In genomic region chr7:89365135-89365880, GRCm38 (mm10) we compare ENCODE assay signal across 13 mouse cellular contexts. TPM values are rescaled to one million over a fixed set of nuclear protein-coding genes. Genes with fewer than 3 reads are reported as not detected.
DNase-seq lines count a peak whose midpoint lies in the region; ATAC-seq and TF ChIP-seq lines count a peak whose summit lies in the region.
"Had no signal": no experiment of that assay in that cellular context is flagged by ENCODE, and none has a peak within 500 bp of the region (broad histone marks: within the 10 kb centered on the region; RNA-seq: fewer than 3 reads in every experiment).

No protein-coding gene starts in this region.

- WGBS in hindbrain, embryonic 12.5 days: 64% methylated on average over 10 of the region's 10 CpGs
- WGBS in hindbrain, embryonic 13.5 days: 57% methylated on average over 10 of the region's 10 CpGs
- WGBS in midbrain, embryonic 14.5 days: 37% methylated on average over 10 of the region's 10 CpGs
- WGBS in midbrain, embryonic 10.5 days: 68% methylated on average over 10 of the region's 10 CpGs
- 49% methylated on average over 10 of the region's 10 CpGs for WGBS in hindbrain, embryonic 14.5 days
- 36% methylated on average over 10 of the region's 10 CpGs for WGBS in stomach, postnatal 0 days

- TF ChIP-seq CTCF in stomach, postnatal 0 days (IDR thresholded peaks at IDR 0.05; ENCODE audit: low read depth): no peak

- H3K9me3 ChIP-seq in hindbrain, embryonic 12.5 days (replicated peaks): no peaks in the 10 kb centered on the region
- H3K9me3 ChIP-seq in hindbrain, embryonic 13.5 days: no peaks in the 10 kb centered on the region
- H3K9me3 ChIP-seq in midbrain, embryonic 14.5 days (ENCODE audit: control insufficient read depth, low read length): no peaks in the 10 kb centered on the region
- H3K9me3 ChIP-seq in midbrain, embryonic 10.5 days (replicated peaks): no peaks in the 10 kb centered on the region
- H3K9me3 ChIP-seq in hindbrain, embryonic 14.5 days (ENCODE audit: control insufficient read depth, low read length): no peaks in the 10 kb centered on the region
- H3K9me3 ChIP-seq in stomach, postnatal 0 days (ENCODE audit: control insufficient read depth, low read length): no peaks in the 10 kb centered on the region
- H3K9me3 ChIP-seq: limb, embryonic 15.5 days; lung, embryonic 15.5 days had no signal

- H3K4me1 ChIP-seq in hindbrain, embryonic 12.5 days: no peaks in the 10 kb centered on the region
- H3K4me1 ChIP-seq in hindbrain, embryonic 13.5 days (replicated peaks): 0 out of 2 replicates have a peak, but pooled peaks cover 8% of the 10 kb centered on the region
- no peaks in the 10 kb centered on the region for H3K4me1 ChIP-seq in midbrain, embryonic 14.5 days (ENCODE audit: control insufficient read depth, insufficient read depth, low read length)
- peaks cover 16% of the 10 kb centered on the region for H3K4me1 ChIP-seq in midbrain, embryonic 10.5 days
- H3K4me1 ChIP-seq in hindbrain, embryonic 14.5 days (replicated peaks; ENCODE audit: control insufficient read depth, insufficient read depth, low read length): no peaks in the 10 kb centered on the region
- no peaks in the 10 kb centered on the region for H3K4me1 ChIP-seq in stomach, postnatal 0 days (replicated peaks; ENCODE audit: control insufficient read depth, insufficient read depth)
- H3K4me1 ChIP-seq: limb, embryonic 15.5 days had no signal

- H3K27ac ChIP-seq in hindbrain, embryonic 12.5 days: no peak overlapping the region
- H3K27ac ChIP-seq in hindbrain, embryonic 13.5 days: no peak overlapping the region
- H3K27ac ChIP-seq in midbrain, embryonic 14.5 days (replicated peaks; ENCODE audit: low read depth, low read length): no peak overlapping the region
- no peak overlapping the region for H3K27ac ChIP-seq in midbrain, embryonic 10.5 days (replicated peaks)
- no peak overlapping the region for H3K27ac ChIP-seq in hindbrain, embryonic 14.5 days
- H3K27ac ChIP-seq in stomach, postnatal 0 days (replicated peaks): no peak overlapping the region; the same call in 1 of the 2 replicates
- H3K27ac ChIP-seq: limb, embryonic 15.5 days; lung, embryonic 15.5 days had no signal

- ATAC-seq in hindbrain, embryonic 12.5 days (ENCODE audit: low FRiP score): peak; percentile 40; the same call in 1 of the 2 replicates
- no peak for ATAC-seq in hindbrain, embryonic 13.5 days (ENCODE audit: low FRiP score)
- no peak; the same call in 1 of the 2 replicates for ATAC-seq in midbrain, embryonic 14.5 days (ENCODE audit: low FRiP score, low TSS enrichment)
- no peak for ATAC-seq in hindbrain, embryonic 14.5 days (ENCODE audit: low FRiP score)
- ATAC-seq in stomach, postnatal 0 days (ENCODE audit: low FRiP score, low TSS enrichment): peak; percentile 35; the same call in 1 of the 2 replicates

- DNase-seq in midbrain, embryonic 14.5 days: peak; percentile 51
- no peak for DNase-seq in midbrain, embryonic 10.5 days (ENCODE audit: low spot score)
- DNase-seq in hindbrain, embryonic 14.5 days (ENCODE audit: low spot score): peak; percentile 42
- no peak for DNase-seq in stomach, postnatal 0 days (ENCODE audit: low spot score)
- no peak for DNase-seq in MN1 (ENCODE audit: low spot score)
- DNase-seq: heart, postnatal 36 days; kidney, adult 2 months; thymus, postnatal 25 days had no signal

- no peak overlapping the region for H3K9ac ChIP-seq in hindbrain, embryonic 12.5 days
- no peak overlapping the region for H3K9ac ChIP-seq in hindbrain, embryonic 13.5 days
- no peak overlapping the region for H3K9ac ChIP-seq in midbrain, embryonic 14.5 days (replicated peaks; ENCODE audit: low read length)
- no peak overlapping the region for H3K9ac ChIP-seq in hindbrain, embryonic 14.5 days
- H3K9ac ChIP-seq in stomach, postnatal 0 days (ENCODE audit: low read length): no peak overlapping the region
- H3K9ac ChIP-seq: limb, embryonic 15.5 days; lung, embryonic 15.5 days had no signal

- H3K4me3 ChIP-seq in hindbrain, embryonic 12.5 days: no peak overlapping the region
- no peak overlapping the region for H3K4me3 ChIP-seq in hindbrain, embryonic 13.5 days
- no peak overlapping the region for H3K4me3 ChIP-seq in midbrain, embryonic 14.5 days (replicated peaks; ENCODE audit: low read depth, low read length)
- H3K4me3 ChIP-seq in midbrain, embryonic 10.5 days: no peak overlapping the region
- no peak overlapping the region for H3K4me3 ChIP-seq in hindbrain, embryonic 14.5 days (replicated peaks; ENCODE audit: low read length)
- no peak overlapping the region for H3K4me3 ChIP-seq in stomach, postnatal 0 days (ENCODE audit: low read depth, low read length)
- H3K4me3 ChIP-seq: limb, embryonic 15.5 days; lung, embryonic 15.5 days; megakaryocyte, embryonic 14.5 days had no signal

- TF ChIP-seq EP300 in stomach, postnatal 0 days (optimal IDR thresholded peaks at IDR 0.05): no peak

- no peaks in the 10 kb centered on the region for H3K36me3 ChIP-seq in hindbrain, embryonic 12.5 days
- no peaks in the 10 kb centered on the region for H3K36me3 ChIP-seq in hindbrain, embryonic 13.5 days
- H3K36me3 ChIP-seq in midbrain, embryonic 14.5 days (ENCODE audit: control insufficient read depth, insufficient read depth, low read length): no peaks in the 10 kb centered on the region
- no peaks in the 10 kb centered on the region for H3K36me3 ChIP-seq in midbrain, embryonic 10.5 days
- H3K36me3 ChIP-seq in hindbrain, embryonic 14.5 days (replicated peaks; ENCODE audit: control insufficient read depth, insufficient read depth): no peaks in the 10 kb centered on the region
- no peaks in the 10 kb centered on the region for H3K36me3 ChIP-seq in stomach, postnatal 0 days (ENCODE audit: control insufficient read depth, insufficient read depth, low read length)
- H3K36me3 ChIP-seq: limb, embryonic 15.5 days; lung, embryonic 15.5 days had no signal

- H3K27me3 ChIP-seq in hindbrain, embryonic 12.5 days: no peaks in the 10 kb centered on the region
- H3K27me3 ChIP-seq in hindbrain, embryonic 13.5 days: peaks cover 2% of the 10 kb centered on the region; the same call in 1 of the 2 replicates
- H3K27me3 ChIP-seq in midbrain, embryonic 14.5 days (ENCODE audit: control insufficient read depth, insufficient read depth, low read length): peaks cover 25% of the 10 kb centered on the region; the same call in 1 of the 2 replicates
- H3K27me3 ChIP-seq in midbrain, embryonic 10.5 days (ENCODE audit: low read depth, poor library complexity, severe bottlenecking): peaks cover 72% of the 10 kb centered on the region
- peaks cover 5% of the 10 kb centered on the region; the same call in 1 of the 2 replicates for H3K27me3 ChIP-seq in hindbrain, embryonic 14.5 days (ENCODE audit: control insufficient read depth, insufficient read depth, low read length)
- H3K27me3 ChIP-seq in stomach, postnatal 0 days (ENCODE audit: control insufficient read depth, insufficient read depth, low read length): no peaks in the 10 kb centered on the region
- H3K27me3 ChIP-seq: limb, embryonic 15.5 days; lung, embryonic 15.5 days; megakaryocyte, embryonic 14.5 days had no signal

- no peak overlapping the region for H3K4me2 ChIP-seq in hindbrain, embryonic 12.5 days (replicated peaks)
- no peak overlapping the region for H3K4me2 ChIP-seq in hindbrain, embryonic 13.5 days
- no peak overlapping the region for H3K4me2 ChIP-seq in midbrain, embryonic 14.5 days (ENCODE audit: low read length)
- H3K4me2 ChIP-seq in hindbrain, embryonic 14.5 days (replicated peaks): 0 out of 2 replicates have a peak overlapping the region, but pooled peaks have one; percentile 17
- H3K4me2 ChIP-seq in stomach, postnatal 0 days (replicated peaks; ENCODE audit: low read depth): no peak overlapping the region
- H3K4me2 ChIP-seq: limb, embryonic 15.5 days; lung, embryonic 15.5 days had no signal

RNA-seq across cellular contexts. Expression of gene Tmem135, which starts 38.7 kb away (rescaled TPM):
- 21.9 and 22.8 TPM in 2 replicates for polyA plus RNA-seq in hindbrain, embryonic 12.5 days (2016; fragmentation: Nextera tagmentation; extraction: Ambion mirVana)
- polyA plus RNA-seq in hindbrain, embryonic 13.5 days (2015; fragmentation: Nextera tagmentation; extraction: Ambion mirVana): 20.3 and 24.5 TPM in 2 replicates
- polyA plus RNA-seq in midbrain, embryonic 14.5 days (2014; fragmentation: Nextera tagmentation; extraction: Ambion mirVana): 24.0 and 26.4 TPM in 2 replicates
- polyA plus RNA-seq in midbrain, embryonic 10.5 days (2016; fragmentation: Nextera tagmentation; extraction: Ambion mirVana): 14.4 and 16.3 TPM in 2 replicates
- polyA plus RNA-seq in hindbrain, embryonic 14.5 days (2014; fragmentation: Nextera tagmentation; extraction: Ambion mirVana): 30.9 and 32.7 TPM in 2 replicates
- 21.0 and 21.2 TPM in 2 replicates for polyA plus RNA-seq in stomach, postnatal 0 days (2015; fragmentation: Nextera tagmentation; extraction: Ambion mirVana)

RNA-seq across cellular contexts. Expression of gene Fzd4, which starts 38.8 kb away (rescaled TPM):
- 4.6 and 5.9 TPM in 2 replicates for polyA plus RNA-seq in hindbrain, embryonic 12.5 days (2016; fragmentation: Nextera tagmentation; extraction: Ambion mirVana)
- polyA plus RNA-seq in hindbrain, embryonic 13.5 days (2015; fragmentation: Nextera tagmentation; extraction: Ambion mirVana): 2.1 and 2.4 TPM in 2 replicates
- 1.4 and 2.6 TPM in 2 replicates for polyA plus RNA-seq in midbrain, embryonic 14.5 days (2014; fragmentation: Nextera tagmentation; extraction: Ambion mirVana)
- polyA plus RNA-seq in midbrain, embryonic 10.5 days (2016; fragmentation: Nextera tagmentation; extraction: Ambion mirVana): 2.6 and 3.2 TPM in 2 replicates
- polyA plus RNA-seq in hindbrain, embryonic 14.5 days (2014; fragmentation: Nextera tagmentation; extraction: Ambion mirVana): 3.2 and 4.1 TPM in 2 replicates
- 7.5 and 8.1 TPM in 2 replicates for polyA plus RNA-seq in stomach, postnatal 0 days (2015; fragmentation: Nextera tagmentation; extraction: Ambion mirVana)

Comparison
In these comparisons a context has a peak if more than half of its experiments do, and no peak if none do; other contexts are left out.
1. ATAC-seq: peak in hindbrain, embryonic 12.5 days (single experiment) and stomach, postnatal 0 days (single experiment); none in hindbrain, embryonic 13.5 days (single experiment), midbrain, embryonic 14.5 days (single experiment) and hindbrain, embryonic 14.5 days (single experiment).
2. DNase-seq: peak in midbrain, embryonic 14.5 days (single experiment) and hindbrain, embryonic 14.5 days (single experiment); none in midbrain, embryonic 10.5 days (single experiment), stomach, postnatal 0 days (single experiment) and MN1 (single experiment).